Mouse (Mus musculus) testis, adult 2 months (tissue): ENCODE measurements around the gene Pank3. TPM values are rescaled to one million over a fixed set of nuclear protein-coding genes. Genes with fewer than 3 reads are reported as not detected.
"Not testable (repeated sequence)": the region's sequence is repeated elsewhere in the genome, so short reads cannot be mapped to it uniquely, and the experiment has no call there.

ENCODE experiments used
- H3K27ac ChIP-seq: fragments of 200-500 bp; 2 replicates; pipeline ENCODE4 v1.5.1; 2012; ENCODE audit warnings: low read depth, low read length; ENCODE audit not compliant: control insufficient read depth, insufficient read depth
- H3K27me3 ChIP-seq: fragments of 200-500 bp; 2 replicates; pipeline ENCODE4 v1.6.1; 2012; ENCODE audit warnings: mild to moderate bottlenecking, low read length, moderate library complexity; ENCODE audit not compliant: control insufficient read depth, insufficient read depth
- H3K36me3 ChIP-seq: fragments of 200-500 bp; 2 replicates; pipeline ENCODE4 v1.6.1; 2012; ENCODE audit warnings: mild to moderate bottlenecking, low read length; ENCODE audit not compliant: control insufficient read depth, insufficient read depth
- H3K4me1 ChIP-seq: fragments of 200-500 bp; 2 replicates; pipeline ENCODE4 v1.6.1; 2012; ENCODE audit warnings: low read length; ENCODE audit not compliant: control insufficient read depth, insufficient read depth
- H3K4me3 ChIP-seq: fragments of 200-500 bp; 2 replicates; pipeline ENCODE4 v1.5.1; 2012; ENCODE audit warnings: low read depth, mild to moderate bottlenecking, low read length, moderate library complexity, mixed read lengths; ENCODE audit not compliant: control insufficient read depth
- CTCF ChIP-seq: fragments of 200-500 bp; IDR thresholded peaks from 2 replicates; pipeline ENCODE4 v1.5.1; 2012; ENCODE audit warnings: low read depth, mild to moderate bottlenecking, inconsistent platforms, low read length, moderate library complexity; ENCODE audit not compliant: control insufficient read depth, insufficient read depth, insufficient replicate concordance
- POLR2A ChIP-seq: fragments of 200-500 bp; IDR thresholded peaks from 2 replicates; pipeline ENCODE4 v1.6.1; 2012; ENCODE audit warnings: low read depth, mild to moderate bottlenecking, inconsistent platforms, low read length, moderate library complexity; ENCODE audit not compliant: control insufficient read depth
- polyA plus RNA-seq: library from polyadenylated mRNA; depleted of rRNA; stranded (reverse); fragments of >200 nt; gene quantifications from 2 replicates; pipeline ENCODE4 v1.2.3, GENCODE M21; 2012; rRNA removed

The Pank3 gene
- polyA plus RNA-seq, 1 experiment: 3.9 TPM

DNA sequence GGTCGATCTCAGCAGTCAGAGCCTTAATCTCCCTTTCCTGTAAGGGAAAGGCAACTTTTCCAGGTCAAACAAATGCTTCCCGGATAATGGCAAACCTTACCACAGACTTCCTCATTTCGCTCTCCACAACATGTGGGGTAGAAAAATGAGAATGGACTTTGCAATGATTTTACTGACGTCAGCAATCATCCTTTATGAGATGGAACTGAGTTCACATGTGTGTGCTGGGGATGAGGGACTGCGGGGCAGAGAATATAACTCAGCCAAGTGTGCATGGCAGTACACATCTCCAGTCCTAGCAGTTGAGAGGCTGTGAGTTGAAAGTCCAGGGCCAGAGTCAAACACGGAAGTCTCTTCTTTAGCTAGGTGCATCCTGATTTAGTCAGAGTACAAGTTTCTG is 64.0 kb downstream of the Pank3 start:
- H3K4me3 ChIP-seq: no peak overlapping the region
- no peaks in the 10 kb centered on the region for H3K36me3 ChIP-seq
- no peaks in the 10 kb centered on the region; the same call in 1 of the 2 replicates for H3K4me1 ChIP-seq
- no peak overlapping the region for H3K27ac ChIP-seq
- H3K27me3 ChIP-seq: no peaks in the 10 kb centered on the region
- no peak for TF ChIP-seq POLR2A
- no peak for TF ChIP-seq CTCF

DNA sequence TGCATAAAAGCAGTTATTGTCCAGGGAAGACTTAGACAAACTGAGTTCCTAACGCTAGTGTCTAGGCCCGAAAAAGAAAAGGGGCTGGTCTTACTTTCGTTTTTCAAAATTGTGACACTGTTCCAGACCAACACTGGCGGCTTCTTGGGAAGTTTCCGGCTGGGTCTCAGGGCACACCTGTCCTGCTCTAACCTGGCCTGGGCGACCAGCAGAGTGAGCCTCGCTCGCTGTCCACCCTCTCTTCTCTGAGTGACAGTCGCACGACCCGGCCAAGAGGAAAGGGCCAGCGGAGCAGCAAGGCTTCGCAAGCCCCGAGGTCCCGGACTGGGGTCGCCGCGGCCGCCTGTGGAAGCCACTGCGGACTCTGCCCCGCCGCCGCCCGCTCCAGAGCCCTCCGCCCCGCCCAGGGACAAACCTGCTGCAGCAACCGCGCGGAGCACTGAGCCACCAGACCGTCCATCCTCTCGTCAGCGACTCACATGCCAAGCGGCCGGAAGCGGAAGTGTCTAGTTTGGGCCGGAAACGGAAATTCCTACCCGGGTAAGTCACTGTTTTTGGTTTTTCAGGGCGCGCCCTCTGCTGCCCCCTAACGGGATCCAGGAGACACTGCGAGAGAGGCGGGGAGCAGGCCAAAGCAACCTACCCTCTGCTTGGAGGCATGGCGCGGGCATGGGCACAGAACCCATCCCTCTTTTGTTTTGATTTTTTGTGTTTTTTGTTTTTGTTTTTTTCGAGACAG is 64.9 kb downstream of the Pank3 start, which contains the start of gene Rars:
Gene Rars (minus strand): TSS at position 485 of the 739 bp plus-strand sequence.
- H3K4me3 ChIP-seq: peak within 1 kb of the TSS; percentile 93
- peaks cover 2% of the 10 kb centered on the region for H3K4me1 ChIP-seq
- H3K27ac ChIP-seq: no peak within 1 kb of the TSS
- H3K36me3 ChIP-seq: no peaks in the 10 kb centered on the region
- peak; percentile 92 for TF ChIP-seq CTCF
- TF ChIP-seq POLR2A: peak; percentile 78
- no peaks in the 10 kb centered on the region for H3K27me3 ChIP-seq

DNA sequence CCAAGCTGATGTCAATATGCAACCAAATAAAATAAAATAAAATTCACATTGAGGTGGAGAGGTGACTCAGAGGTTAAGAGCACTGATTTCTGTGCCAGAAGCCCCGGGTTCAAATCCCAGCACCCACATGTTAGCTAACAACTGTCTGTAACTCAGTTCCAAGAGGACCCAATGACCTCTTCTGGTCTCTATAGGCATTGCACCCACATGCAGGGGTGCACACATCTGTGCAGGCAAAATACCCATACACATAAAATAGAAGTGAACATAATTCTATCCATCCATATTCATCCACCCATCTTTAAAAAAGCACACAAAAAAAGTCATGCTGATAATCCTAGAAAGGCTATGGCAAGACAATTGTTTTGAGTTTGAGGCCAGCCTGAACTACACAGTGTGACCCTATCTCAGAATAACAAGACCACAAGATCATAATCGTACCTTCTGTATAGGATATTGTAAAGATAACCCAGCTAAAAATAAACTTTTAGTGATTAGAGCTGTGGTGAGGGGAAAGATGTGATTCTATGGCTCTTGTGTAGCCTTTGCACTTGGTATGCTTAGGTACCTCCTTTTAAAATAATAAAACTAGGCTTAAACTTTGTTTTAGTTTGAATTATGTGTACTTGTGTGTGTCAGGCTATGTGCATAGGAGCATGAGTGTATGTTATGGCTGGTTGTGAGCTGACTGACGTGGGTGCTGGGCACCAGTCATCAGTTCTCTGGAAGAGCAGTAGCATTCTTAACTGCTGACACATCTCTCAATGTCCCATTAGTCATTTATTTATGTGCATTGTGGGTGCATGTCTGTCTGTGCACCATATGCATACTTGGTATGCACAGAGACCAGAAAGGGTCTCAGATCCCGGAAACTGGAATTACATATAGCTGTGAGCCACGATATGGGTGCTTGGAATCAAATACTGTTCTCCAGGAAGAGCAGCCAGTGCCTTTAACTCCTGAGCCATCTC is 68.2 kb downstream of the Pank3 start:
- TF ChIP-seq POLR2A: no peak
- TF ChIP-seq CTCF: no peak
- H3K4me1 ChIP-seq: peaks cover 2% of the 10 kb centered on the region
- no peak overlapping the region; the same call in 1 of the 2 replicates for H3K27ac ChIP-seq

DNA sequence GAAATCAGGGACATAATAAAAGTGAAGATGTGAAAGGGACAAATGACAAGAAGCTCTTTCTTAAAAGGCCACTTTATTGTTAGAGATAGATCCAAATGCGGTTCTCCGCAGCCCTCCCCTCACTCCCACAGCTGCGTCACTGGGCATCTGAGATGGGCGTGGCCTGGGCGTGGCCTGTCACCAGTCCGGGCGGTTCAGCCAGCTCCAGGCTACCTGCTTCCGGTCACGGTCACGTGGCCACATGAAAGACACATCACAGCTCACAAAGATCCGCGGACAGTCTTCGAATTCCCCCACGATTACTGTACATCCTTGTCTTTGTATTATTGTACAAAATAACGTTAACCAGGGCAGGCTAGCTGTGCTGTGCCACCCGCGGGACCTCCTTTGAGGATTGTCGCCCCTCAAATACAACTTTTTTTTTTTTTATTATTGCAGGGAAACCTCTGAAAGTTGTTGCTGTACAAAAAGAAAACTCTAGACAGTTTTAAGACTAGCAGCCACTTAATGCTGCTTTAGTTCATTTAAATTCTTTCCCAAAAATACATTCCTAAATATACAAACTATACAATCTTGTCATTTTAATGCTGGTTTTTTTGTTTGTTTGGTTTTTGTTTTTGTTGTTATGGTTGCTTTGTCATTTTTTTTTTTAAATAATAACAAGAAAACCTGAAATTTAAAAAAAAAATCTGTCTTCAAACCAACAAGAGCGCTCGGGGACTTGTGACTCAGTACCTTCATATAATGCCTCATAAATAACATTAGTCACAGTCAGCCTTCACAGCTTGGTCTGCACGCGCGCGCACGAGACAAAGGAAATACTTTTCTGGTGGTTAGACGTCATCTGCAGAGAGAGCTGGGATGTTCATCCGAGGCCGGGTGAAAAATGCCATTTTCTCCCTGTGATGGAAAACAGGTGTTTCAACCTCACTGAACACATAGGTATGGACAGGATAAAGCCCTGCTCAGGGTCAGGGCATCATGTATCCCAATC is 69.4 kb downstream of the Pank3 start:
- no peaks in the 10 kb centered on the region for H3K27me3 ChIP-seq
- peak overlapping the region; percentile 82 for H3K4me3 ChIP-seq
- H3K4me1 ChIP-seq: peaks cover 2% of the 10 kb centered on the region
- no peaks in the 10 kb centered on the region for H3K36me3 ChIP-seq
- H3K27ac ChIP-seq: peak overlapping the region; percentile 23; the same call in 1 of the 2 replicates
- peak; percentile 51 for TF ChIP-seq POLR2A
- TF ChIP-seq CTCF: no peak

More for the DNA sequence above, 68.2 kb downstream of the Pank3 start:
- Histone ChIP-seq H3K4me3 (no peak overlapping the region), H3K27me3 (no peaks in the 10 kb centered on the region), H3K36me3 (no peaks in the 10 kb centered on the region)

DNA sequence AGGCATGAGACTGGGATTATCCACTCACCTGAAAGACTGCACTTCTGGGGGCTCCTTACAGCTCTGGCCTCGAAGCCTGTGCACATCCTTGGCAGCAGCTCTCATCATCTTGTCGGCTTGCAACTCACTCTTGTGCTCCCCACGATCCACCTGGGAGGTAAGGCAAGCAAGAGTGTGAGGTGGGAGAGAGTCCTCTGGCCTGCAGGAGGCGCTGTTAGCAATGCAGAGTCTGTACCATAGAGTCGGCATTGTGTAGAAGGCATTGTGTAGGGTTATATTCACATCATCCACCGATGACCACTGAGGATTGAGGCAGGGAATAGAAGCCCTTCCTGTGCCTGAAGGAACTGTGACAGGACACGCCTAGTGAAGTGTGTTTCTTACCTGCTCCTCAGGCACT is 71.0 kb downstream of the Pank3 start:
- peaks cover 2% of the 10 kb centered on the region for H3K4me1 ChIP-seq
- no peak overlapping the region for H3K4me3 ChIP-seq
- H3K36me3 ChIP-seq: no peaks in the 10 kb centered on the region
- H3K27me3 ChIP-seq: no peaks in the 10 kb centered on the region
- no peak overlapping the region for H3K27ac ChIP-seq
- TF ChIP-seq POLR2A (no peak), CTCF (peak; percentile 76; the same call in 1 of the 2 replicates)

DNA sequence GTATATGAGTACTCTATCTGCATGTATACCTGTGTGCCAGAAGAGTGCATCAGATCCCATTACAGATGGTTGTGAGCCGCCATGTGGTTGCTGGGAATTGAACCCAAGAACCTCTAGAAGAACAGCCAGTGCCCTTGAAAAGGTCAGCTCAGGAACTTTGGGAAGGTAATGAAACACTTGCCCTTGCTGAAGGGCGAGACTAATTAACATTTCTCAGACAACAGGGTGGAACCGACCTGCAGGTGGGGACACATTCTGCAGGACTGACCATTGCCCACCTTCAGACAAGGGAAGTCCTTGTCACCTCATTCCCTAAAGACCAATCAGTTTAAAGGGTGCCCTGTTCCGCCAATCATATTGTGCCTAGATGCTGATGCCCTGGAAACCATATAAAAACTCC is 71.5 kb downstream of the Pank3 start:
- not testable (repeated sequence) for H3K36me3 ChIP-seq, H3K27ac ChIP-seq, H3K4me1 ChIP-seq, H3K4me3 ChIP-seq, H3K27me3 ChIP-seq

Other genes with a start within 250 kb of the Pank3 start
- gene Fbll1, start 29.4 kb downstream of the Pank3 start, polyA plus RNA-seq: 5.5 and 7.3 TPM in 2 replicates
- 8.6 and 9.3 TPM in 2 replicates for gene Rars, start 65.0 kb downstream of the Pank3 start, polyA plus RNA-seq
- gene Wwc1, start 211.0 kb downstream of the Pank3 start, polyA plus RNA-seq: 2.7 and 3.8 TPM in 2 replicates